Mouse (Mus musculus) olfactory bulb, adult 2 months (tissue): Measurements from ENCODE around the gene Sec24a. TPM values are rescaled to one million over a fixed set of nuclear protein-coding genes. Genes with fewer than 3 reads are reported as not detected.
A peak's percentile ranks its signal among the peaks of the same experiment; 100 is the strongest.

Experiments
- H3K27ac ChIP-seq: fragments of 200-500 bp; 2 replicates; pipeline ENCODE4 v1.5.1; 2012; ENCODE audit warnings: low read depth, low read length; ENCODE audit not compliant: insufficient read depth
- H3K4me1 ChIP-seq: fragments of 200-500 bp; 2 replicates; pipeline ENCODE4 v1.6.1; 2012; ENCODE audit warnings: low read length; ENCODE audit not compliant: control insufficient read depth, insufficient read depth
- H3K4me3 ChIP-seq: fragments of 200-500 bp; 2 replicates; pipeline ENCODE4 v1.5.1; 2012; ENCODE audit warnings: mild to moderate bottlenecking, low read depth, low read length, moderate library complexity; ENCODE audit not compliant: insufficient read depth
- CTCF ChIP-seq: fragments of 200-500 bp; IDR thresholded peaks from 2 replicates; pipeline ENCODE4 v1.5.1; 2012; ENCODE audit warnings: low read depth, mild to moderate bottlenecking, low read length, moderate library complexity; ENCODE audit not compliant: insufficient read depth
- POLR2A ChIP-seq: fragments of 200-500 bp; IDR thresholded peaks from 2 replicates; pipeline ENCODE4 v1.6.1; 2012; ENCODE audit warnings: mild to moderate bottlenecking, low read depth, low read length, moderate library complexity; ENCODE audit not compliant: insufficient read depth
- WGBS: fragments of 180-500 bp; shearing (Covaris S2); methylation state at CpG from one replicate; pipeline ENCODE4 v1.1.7; 2018; 5-methylcytosine and 5-hydroxymethylcytosine counted together
- polyA plus RNA-seq: library from polyadenylated mRNA; stranded (reverse); fragments of >200 nt; gene quantifications from 2 replicates; pipeline ENCODE4 v1.2.4, GENCODE M21; 2012; ENCODE audit warnings: low replicate concordance; ENCODE audit not compliant: missing spikeins, insufficient read depth, insufficient read length

Gene Sec24a
- polyA plus RNA-seq, 1 experiment, result not detected

DNA sequence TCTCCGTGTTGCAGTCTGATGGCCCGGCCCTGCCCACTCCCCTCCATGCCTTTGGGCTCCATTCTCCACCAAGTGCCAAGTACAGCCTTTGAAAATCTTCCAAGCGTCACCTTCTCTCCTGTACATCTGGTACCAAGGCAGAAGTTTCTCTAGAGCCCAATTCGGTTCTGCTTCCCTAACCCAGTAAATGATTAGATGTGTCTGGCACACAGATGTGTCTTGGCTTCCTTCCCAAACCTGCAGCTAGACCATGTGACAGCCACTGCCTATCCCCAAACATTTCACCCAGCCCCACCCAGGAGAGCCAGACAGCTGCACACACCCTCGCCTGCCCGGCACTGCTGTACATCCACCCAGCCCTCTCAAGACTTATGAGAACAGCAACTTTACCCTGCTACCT lies 104.7 kb downstream of the Sec24a start:
- no peak overlapping the region for H3K4me3 ChIP-seq

DNA sequence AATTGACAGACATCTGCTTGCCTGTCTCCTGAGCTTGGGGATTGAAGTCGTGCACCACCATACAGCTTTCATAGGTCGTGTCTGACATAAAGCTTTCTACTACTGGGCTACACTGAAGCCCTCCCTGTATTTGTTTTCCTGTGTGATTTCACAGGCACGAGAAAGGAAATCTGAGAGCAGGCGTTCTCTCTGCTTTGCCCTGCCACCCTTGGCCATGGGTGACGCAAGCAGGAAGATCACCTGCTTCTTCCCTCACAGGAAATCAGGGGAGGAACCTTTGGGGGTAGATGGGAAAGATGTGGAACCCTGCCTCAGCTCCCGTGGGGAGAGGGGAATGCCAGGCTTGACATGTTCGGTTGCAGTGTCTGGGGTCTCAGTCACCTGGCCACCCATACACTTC lies 105.1 kb downstream of the Sec24a start:
- Histone ChIP-seq H3K4me1 (peaks cover 9% of the 10 kb centered on the region), H3K4me3 (no peak overlapping the region), H3K27ac (no peak overlapping the region)
- no peak for TF ChIP-seq CTCF
- TF ChIP-seq POLR2A, result no peak
- WGBS, result 58% methylated on average over 7 of the region's 7 CpGs

More for the DNA sequence above, 104.7 kb downstream of the Sec24a start:
- Histone ChIP-seq H3K4me1 (peaks cover 9% of the 10 kb centered on the region), H3K27ac (no peak overlapping the region)
- WGBS, result 38% methylated on average over 6 of the region's 6 CpGs
- no peak for TF ChIP-seq POLR2A
- no peak for TF ChIP-seq CTCF

DNA sequence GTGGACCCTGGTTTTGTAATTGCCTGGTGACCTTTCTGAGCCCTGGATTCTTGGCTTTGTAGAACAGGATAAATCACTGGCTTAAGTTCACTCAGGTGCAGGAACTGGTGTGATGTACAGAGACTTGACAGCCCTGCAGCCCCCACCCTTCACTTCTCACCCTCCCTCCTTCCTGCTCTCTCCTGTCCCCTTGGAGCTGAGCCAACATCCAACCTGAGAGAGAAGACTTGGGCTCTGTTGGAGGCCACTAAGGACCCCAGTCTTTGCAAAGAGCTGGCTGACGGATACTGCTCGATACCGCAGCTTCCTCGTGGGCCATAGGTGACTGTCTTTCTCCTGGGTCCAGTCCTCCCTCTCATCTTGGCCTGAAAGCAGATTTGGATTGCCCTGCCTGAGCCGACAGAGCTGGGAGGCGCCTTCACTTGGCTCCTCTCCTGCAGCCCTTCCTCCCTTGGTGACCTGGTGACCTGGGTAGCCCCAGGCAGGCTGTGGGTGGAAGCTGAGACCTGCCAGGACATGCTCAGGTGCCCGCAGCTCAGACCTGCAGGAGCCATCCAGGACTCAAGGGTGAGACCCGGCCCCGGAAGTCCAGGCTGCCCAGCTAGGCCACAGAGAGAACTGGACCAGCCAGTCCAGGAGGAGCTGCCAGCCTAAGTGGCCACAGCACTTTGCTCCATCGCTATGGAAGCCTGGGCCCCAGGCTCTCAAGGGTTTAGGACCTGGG lies 106.5 kb downstream of the Sec24a start:
- WGBS, result 88% methylated on average over 10 of the region's 10 CpGs
- no peak for TF ChIP-seq POLR2A
- TF ChIP-seq CTCF, result 0 out of 2 replicates have a peak, but pooled peaks have one; percentile 5
- Histone ChIP-seq H3K27ac (no peak overlapping the region), H3K4me1 (peaks cover 9% of the 10 kb centered on the region), H3K4me3 (no peak overlapping the region)

DNA sequence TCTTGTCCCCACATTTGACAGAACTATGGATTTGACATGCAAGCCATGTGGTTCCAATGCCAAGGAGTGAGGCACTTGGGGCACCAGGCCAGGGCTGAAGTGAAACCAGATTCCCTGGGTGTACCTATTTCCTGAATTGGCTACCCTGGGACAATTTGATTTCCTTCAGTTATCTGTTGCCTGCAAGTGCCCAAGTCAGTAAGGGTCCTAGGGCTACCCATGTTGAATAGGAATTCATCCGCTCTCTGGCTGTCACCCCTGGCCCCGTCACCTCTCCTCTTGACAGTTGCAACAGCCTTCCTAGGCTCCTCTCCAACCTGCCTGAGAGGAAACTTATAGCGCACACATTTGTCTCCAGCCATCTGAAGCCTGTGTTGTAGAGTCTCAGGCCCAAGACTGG lies 108.5 kb downstream of the Sec24a start:
- no peak overlapping the region for H3K4me3 ChIP-seq
- no peak overlapping the region for H3K27ac ChIP-seq
- TF ChIP-seq POLR2A (no peak), CTCF (no peak)
- WGBS, result 96% methylated on average over 3 of the region's 3 CpGs
- H3K4me1 ChIP-seq, result peaks cover 20% of the 10 kb centered on the region

DNA sequence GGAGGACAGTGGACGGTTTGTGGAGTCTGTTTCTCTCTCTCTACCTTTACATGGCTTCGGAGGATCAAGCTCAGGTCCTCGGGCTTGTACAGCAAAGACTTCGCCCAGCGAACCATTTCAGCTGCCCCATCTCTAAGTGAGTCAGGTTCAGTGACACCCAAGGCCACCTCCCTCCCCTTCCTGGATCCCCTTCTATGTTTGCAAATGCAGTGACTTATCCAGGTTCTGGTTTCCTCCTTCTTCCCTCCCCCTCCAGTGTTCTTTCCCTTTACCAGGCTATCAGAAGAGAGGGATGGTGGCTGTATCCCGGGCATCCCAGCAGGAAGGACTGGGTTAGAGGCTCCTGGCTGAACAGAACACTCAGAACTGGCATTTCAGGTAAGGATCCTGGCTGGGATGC lies 109.7 kb downstream of the Sec24a start:
- no peak overlapping the region for H3K4me3 ChIP-seq
- no peak for TF ChIP-seq POLR2A
- TF ChIP-seq CTCF, result no peak
- 89% methylated on average over 6 of the region's 6 CpGs for WGBS
- H3K4me1 ChIP-seq, result peaks cover 25% of the 10 kb centered on the region
- H3K27ac ChIP-seq, result no peak overlapping the region

DNA sequence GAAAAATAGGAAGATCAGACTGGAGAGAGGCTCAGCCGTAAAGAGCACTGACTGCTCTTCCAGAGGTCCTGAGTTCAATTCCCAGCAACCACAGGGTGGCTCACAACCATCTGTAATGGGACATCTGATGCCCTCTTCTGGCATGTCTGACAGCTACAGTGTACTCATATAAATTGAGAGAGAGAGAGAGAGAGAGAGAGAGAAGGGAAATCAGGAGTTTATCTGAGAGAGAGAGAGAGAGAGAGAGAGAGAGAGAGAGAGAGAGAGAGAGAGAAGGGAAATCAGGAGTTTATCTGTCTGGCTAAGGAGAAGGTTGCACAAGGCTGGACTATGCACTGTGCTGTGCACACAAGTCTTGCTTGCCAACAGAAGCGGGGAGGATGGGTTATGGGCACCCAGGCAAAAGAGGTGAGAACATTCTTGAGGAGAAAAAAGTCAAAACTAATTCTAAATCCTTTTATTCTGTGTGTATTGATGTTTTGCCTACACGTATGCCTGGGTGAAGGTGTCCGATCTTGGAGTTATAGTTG lies 110.5 kb downstream of the Sec24a start:
- Histone ChIP-seq H3K27ac (no peak overlapping the region), H3K4me3 (no peak overlapping the region), H3K4me1 (peaks cover 25% of the 10 kb centered on the region)
- 91% methylated on average over 4 of the region's 4 CpGs for WGBS
- TF ChIP-seq CTCF, result no peak
- TF ChIP-seq POLR2A, result no peak

DNA sequence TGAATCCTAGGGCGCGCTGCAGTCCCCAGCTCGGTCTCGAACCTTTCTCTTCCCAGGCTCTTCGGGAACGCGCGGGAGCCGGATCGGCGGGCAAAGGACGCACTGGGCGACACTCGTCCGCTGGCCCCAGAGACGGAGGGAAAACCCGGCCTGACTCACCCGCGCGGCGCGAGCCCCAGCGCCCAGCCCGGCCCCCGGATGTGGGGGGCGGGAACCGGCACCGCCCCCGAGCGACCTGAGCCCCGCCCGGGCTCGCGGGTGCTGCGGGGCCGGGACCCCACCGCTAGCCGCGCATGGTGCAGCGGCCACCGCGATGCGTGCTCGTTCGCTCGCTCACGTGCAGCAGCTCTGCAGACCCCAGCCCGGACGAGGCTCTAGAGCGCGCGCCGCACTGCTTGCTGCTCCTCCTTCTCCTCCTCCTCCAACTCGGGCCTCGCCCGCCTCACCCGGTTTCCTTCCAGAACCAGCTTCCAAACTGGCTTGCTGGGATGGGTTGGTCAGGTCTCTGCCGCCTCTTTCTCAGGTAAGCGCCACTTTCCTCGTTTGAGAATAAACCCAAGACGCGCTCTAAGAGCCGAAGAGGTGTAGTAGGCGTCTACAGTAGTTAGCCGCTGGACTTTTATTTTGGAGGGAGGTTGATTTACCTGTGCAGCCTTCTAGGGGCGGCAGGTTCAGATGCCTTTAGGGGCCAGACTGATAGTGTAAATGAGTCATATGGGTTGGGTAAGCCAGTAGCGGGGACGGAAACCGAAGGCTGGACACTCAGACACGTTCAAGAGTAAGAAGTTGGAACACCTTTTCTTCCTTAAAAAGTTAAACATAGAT lies 112.5 kb downstream of the Sec24a start, which contains the start of the genes N4bp3 and D930048N14Rik:
N4bp3 (minus strand) TSS at position 152 of the 825 bp plus-strand sequence.
D930048N14Rik (plus strand) TSS at position 264 of the 825 bp plus-strand sequence.
- Histone ChIP-seq H3K4me1 (peaks cover 33% of the 10 kb centered on the region), H3K4me3 (peak within 1 kb of the TSS; percentile 51), H3K27ac (no peak within 1 kb of the TSS)
- no peak for TF ChIP-seq POLR2A
- no peak for TF ChIP-seq CTCF
- 2% methylated on average over 70 of the region's 70 CpGs for WGBS

DNA sequence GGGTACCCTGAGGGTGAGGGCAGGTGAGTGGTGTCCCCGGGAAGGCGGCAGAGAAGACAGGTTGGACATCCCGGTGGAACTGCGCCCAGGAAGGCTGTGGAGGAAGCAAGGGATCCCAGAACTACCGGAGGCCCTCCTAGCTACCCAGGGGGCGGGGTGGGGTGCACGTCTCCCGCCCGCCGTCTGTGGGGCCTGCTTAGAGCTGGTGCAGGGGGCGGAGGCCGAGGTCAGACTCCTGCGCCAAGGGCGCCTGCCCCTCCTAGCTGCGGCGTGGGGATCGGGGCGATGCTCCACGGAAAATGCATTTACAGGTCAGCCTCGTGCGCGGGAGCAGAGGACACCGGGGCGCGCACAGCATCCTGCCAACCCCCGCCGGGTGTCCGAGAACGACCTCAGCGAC lies 113.2 kb downstream of the Sec24a start:
- TF ChIP-seq POLR2A (no peak), CTCF (no peak)
- H3K4me1 ChIP-seq, result peaks cover 33% of the 10 kb centered on the region
- WGBS, result 1% methylated on average over 30 of the region's 30 CpGs
- H3K27ac ChIP-seq, result no peak overlapping the region
- H3K4me3 ChIP-seq, result peak overlapping the region; percentile 51

DNA sequence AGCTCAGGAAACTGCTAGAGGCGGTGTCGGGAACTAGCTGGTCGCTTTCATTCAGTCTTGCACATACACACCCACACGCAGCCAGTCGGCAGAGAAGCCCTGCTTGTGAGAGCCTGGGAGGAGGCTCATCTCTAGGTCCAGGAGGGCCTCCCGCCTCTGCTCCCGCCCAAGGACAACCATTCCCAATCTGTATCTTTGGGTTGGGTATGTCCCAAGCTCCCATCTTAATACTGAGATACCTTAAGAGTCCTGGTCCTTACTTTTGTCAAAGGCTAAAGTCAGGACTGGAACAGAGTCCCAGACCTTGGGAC lies 113.6 kb downstream of the Sec24a start:
- H3K4me1 ChIP-seq, result peaks cover 33% of the 10 kb centered on the region
- H3K27ac ChIP-seq, result no peak overlapping the region
- peak overlapping the region; percentile 51 for H3K4me3 ChIP-seq
- 13% methylated on average over 7 of the region's 7 CpGs for WGBS
- TF ChIP-seq POLR2A (no peak), CTCF (no peak)
